Mouse (Mus musculus): ENCODE data around the gene Olfr572. TPM values are rescaled to one million over a fixed set of nuclear protein-coding genes. Genes with fewer than 3 reads are reported as not detected.

Gene Olfr572
- polyA plus RNA-seq, 1 experiment, result not detected

DNA sequence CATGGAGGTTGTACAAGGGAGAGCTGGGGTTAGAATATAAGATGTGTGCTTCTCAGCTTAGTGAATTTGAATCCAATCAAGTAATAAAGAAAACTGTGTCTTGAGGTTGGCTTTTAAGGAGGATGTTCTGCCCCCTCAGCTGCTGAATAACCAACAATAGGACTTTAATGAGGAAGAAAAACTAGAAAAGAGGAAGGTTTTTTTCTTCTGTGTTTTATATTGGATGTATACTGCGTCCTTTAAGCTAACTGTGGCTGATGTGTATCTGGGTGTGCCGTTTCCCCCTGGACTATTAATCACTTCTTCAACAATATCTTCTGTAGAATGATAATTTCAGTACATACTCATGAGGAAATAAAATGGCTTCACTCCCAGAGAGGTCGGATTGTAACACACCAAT is 2.9 kb downstream of the Olfr572 start:
- H3K27ac ChIP-seq (ENCODE audit: insufficient read depth, low read depth, low read length), result no peak overlapping the region
- TF ChIP-seq POLR2A (IDR thresholded peaks at IDR 0.05; ENCODE audit: low read depth, low read length), result no peak
- TF ChIP-seq CTCF (IDR thresholded peaks at IDR 0.05; ENCODE audit: extremely low read depth, insufficient read length, insufficient replicate concordance, low read depth, low read length), result no peak
- no peaks in the 10 kb centered on the region for H3K4me1 ChIP-seq (ENCODE audit: control insufficient read depth, insufficient read depth, insufficient read length, low read length)
- H3K36me3 ChIP-seq (ENCODE audit: control insufficient read depth, insufficient read depth, low read length), result no peaks in the 10 kb centered on the region
- 49% methylated on average over 3 of the region's 3 CpGs for WGBS
- H3K27me3 ChIP-seq (ENCODE audit: control insufficient read depth, insufficient read depth, low read length), result no peaks in the 10 kb centered on the region
- H3K4me3 ChIP-seq (ENCODE audit: low read depth, low read length), result no peak overlapping the region

DNA sequence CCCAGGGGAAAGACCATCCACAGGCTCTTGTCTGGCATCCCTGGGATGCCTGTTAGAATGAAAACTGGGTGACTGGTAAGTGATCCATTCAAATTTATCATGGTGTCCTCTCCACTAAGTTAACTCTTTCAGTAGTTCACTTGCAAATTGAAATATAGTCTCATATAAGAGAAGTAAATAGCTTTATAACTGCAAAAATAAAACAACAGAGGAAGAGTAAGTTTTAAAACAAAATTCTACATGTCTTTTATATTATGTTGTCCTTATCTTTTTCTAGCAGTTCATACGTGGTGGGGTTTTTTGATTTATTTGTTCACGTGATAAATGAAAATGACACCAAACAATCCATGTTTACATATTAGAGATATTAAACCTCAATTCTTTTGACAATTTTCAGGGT is 18.3 kb downstream of the Olfr572 start, which contains the start of gene Olfr573-ps1:
Gene Olfr573-ps1, minus strand, starts transcription at position 101 of the 400 bp plus-strand sequence.
- no peaks in the 10 kb centered on the region for H3K36me3 ChIP-seq (ENCODE audit: control insufficient read depth, insufficient read depth, low read length)
- WGBS, result 75% methylated on average over 2 of the region's 2 CpGs
- H3K4me1 ChIP-seq (ENCODE audit: control insufficient read depth, insufficient read depth, insufficient read length, low read length), result no peaks in the 10 kb centered on the region
- H3K27me3 ChIP-seq (ENCODE audit: control insufficient read depth, insufficient read depth, low read length), result no peaks in the 10 kb centered on the region
- no peak within 1 kb of the TSS for H3K27ac ChIP-seq (ENCODE audit: insufficient read depth, low read depth, low read length)
- no peak within 1 kb of the TSS for H3K4me3 ChIP-seq (ENCODE audit: low read depth, low read length)
- TF ChIP-seq POLR2A (IDR thresholded peaks at IDR 0.05; ENCODE audit: low read depth, low read length), result no peak
- TF ChIP-seq CTCF (IDR thresholded peaks at IDR 0.05; ENCODE audit: extremely low read depth, insufficient read length, insufficient replicate concordance, low read depth, low read length), result no peak

DNA sequence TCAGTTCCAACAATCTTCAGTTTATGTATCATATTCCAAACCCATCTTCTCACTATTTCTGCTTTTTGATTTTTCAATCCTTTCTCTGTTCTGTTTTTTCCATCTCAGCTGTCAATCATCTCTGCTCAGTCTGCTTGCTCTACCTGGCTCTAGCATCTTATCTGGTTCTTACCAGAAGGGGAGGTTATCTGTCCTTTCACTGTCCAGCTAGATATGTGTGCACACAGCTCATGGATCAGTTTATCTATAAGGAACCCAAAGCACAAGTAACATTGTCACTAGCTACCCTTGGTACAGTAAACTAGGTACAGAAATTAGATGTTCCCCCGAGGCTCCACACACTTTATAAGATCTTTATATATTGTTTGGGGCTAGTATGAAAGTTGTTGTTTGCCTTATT is 19.2 kb downstream of the Olfr572 start:
- Histone ChIP-seq H3K27me3 (ENCODE audit: control insufficient read depth, insufficient read depth, low read length) (no peaks in the 10 kb centered on the region), H3K27ac (ENCODE audit: insufficient read depth, low read depth, low read length) (no peak overlapping the region), H3K36me3 (ENCODE audit: control insufficient read depth, insufficient read depth, low read length) (no peaks in the 10 kb centered on the region), H3K4me1 (ENCODE audit: control insufficient read depth, insufficient read depth, insufficient read length, low read length) (no peaks in the 10 kb centered on the region), H3K4me3 (ENCODE audit: low read depth, low read length) (no peak overlapping the region)
- no peak for TF ChIP-seq POLR2A (IDR thresholded peaks at IDR 0.05; ENCODE audit: low read depth, low read length)
- TF ChIP-seq CTCF (IDR thresholded peaks at IDR 0.05; ENCODE audit: extremely low read depth, insufficient read length, insufficient replicate concordance, low read depth, low read length), result no peak
- WGBS, result 73% methylated on average over 1 of the region's 1 CpGs

- H3K27me3 ChIP-seq (ENCODE audit: control insufficient read depth, insufficient read depth, low read length), result no peaks in the 10 kb centered on the region
- no peaks in the 10 kb centered on the region for H3K4me1 ChIP-seq (ENCODE audit: control insufficient read depth, insufficient read depth, insufficient read length, low read length)
- H3K27ac ChIP-seq (ENCODE audit: insufficient read depth, low read depth, low read length), result no peak within 1 kb of the TSS
- TF ChIP-seq CTCF (IDR thresholded peaks at IDR 0.05; ENCODE audit: extremely low read depth, insufficient read length, insufficient replicate concordance, low read depth, low read length) (no peak), POLR2A (IDR thresholded peaks at IDR 0.05; ENCODE audit: low read depth, low read length) (no peak)
- 94% methylated on average over 1 of the region's 1 CpGs for WGBS
- no peaks in the 10 kb centered on the region for H3K36me3 ChIP-seq (ENCODE audit: control insufficient read depth, insufficient read depth, low read length)
- no peak within 1 kb of the TSS for H3K4me3 ChIP-seq (ENCODE audit: low read depth, low read length)
Measured at GRCm38 (mm10) chr7:102948167-102948566, 24.0 kb downstream of the Olfr572 start, which contains the start of gene Olfr574. Gene Olfr574 (plus strand): TSS chr7:102948467.

DNA sequence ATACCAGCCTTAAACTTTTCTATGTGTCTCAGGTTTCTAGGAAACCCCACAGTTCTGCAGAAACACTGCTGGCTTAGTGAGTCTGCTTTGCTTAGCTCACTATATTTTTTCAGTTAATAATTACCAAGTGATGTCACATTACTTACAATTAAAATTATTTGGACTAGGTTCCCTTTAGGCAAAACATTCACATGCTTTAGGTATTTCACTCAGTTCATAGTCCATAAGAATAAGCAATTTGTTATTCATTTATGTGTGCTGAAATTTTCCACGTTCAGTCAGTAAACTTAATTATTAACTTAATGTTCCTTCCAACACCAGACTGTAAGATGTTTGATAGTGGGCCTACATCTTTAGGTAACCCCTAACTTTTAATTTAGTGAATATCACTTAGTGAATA is 26.5 kb downstream of the Olfr572 start:
- Histone ChIP-seq H3K27ac (ENCODE audit: insufficient read depth, low read depth, low read length) (no peak overlapping the region), H3K4me1 (ENCODE audit: control insufficient read depth, insufficient read depth, insufficient read length, low read length) (no peaks in the 10 kb centered on the region), H3K4me3 (ENCODE audit: low read depth, low read length) (no peak overlapping the region), H3K36me3 (ENCODE audit: control insufficient read depth, insufficient read depth, low read length) (no peaks in the 10 kb centered on the region), H3K27me3 (ENCODE audit: control insufficient read depth, insufficient read depth, low read length) (no peaks in the 10 kb centered on the region)
- TF ChIP-seq POLR2A (IDR thresholded peaks at IDR 0.05; ENCODE audit: low read depth, low read length), result no peak
- no peak for TF ChIP-seq CTCF (IDR thresholded peaks at IDR 0.05; ENCODE audit: extremely low read depth, insufficient read length, insufficient replicate concordance, low read depth, low read length)
- WGBS, result 23% methylated on average over 1 of the region's 1 CpGs

- no peak overlapping the region for H3K4me3 ChIP-seq (ENCODE audit: low read depth, low read length)
- TF ChIP-seq CTCF (IDR thresholded peaks at IDR 0.05; ENCODE audit: extremely low read depth, insufficient read length, insufficient replicate concordance, low read depth, low read length), result no peak
- TF ChIP-seq POLR2A (IDR thresholded peaks at IDR 0.05; ENCODE audit: low read depth, low read length), result no peak
- H3K36me3 ChIP-seq (ENCODE audit: control insufficient read depth, insufficient read depth, low read length), result no peaks in the 10 kb centered on the region
- H3K4me1 ChIP-seq (ENCODE audit: control insufficient read depth, insufficient read depth, insufficient read length, low read length), result no peaks in the 10 kb centered on the region
- WGBS, result 68% methylated on average over 3 of the region's 3 CpGs
- H3K27me3 ChIP-seq (ENCODE audit: control insufficient read depth, insufficient read depth, low read length), result no peaks in the 10 kb centered on the region
- H3K27ac ChIP-seq (ENCODE audit: insufficient read depth, low read depth, low read length), result no peak overlapping the region
Measured at GRCm38 (mm10) chr7:102958137-102958536, 33.9 kb downstream of the Olfr572 start.

GRCm38 (mm10) chr7:102958593-102958992 is 34.4 kb downstream of the Olfr572 start, which contains the start of gene Olfr575:
Gene Olfr575 (minus strand): TSS chr7:102958775.
- 32% methylated on average over 1 of the region's 1 CpGs for WGBS
- H3K4me3 ChIP-seq (ENCODE audit: low read depth, low read length), result no peak within 1 kb of the TSS
- H3K36me3 ChIP-seq (ENCODE audit: control insufficient read depth, insufficient read depth, low read length), result no peaks in the 10 kb centered on the region
- TF ChIP-seq POLR2A (IDR thresholded peaks at IDR 0.05; ENCODE audit: low read depth, low read length) (no peak), CTCF (IDR thresholded peaks at IDR 0.05; ENCODE audit: extremely low read depth, insufficient read length, insufficient replicate concordance, low read depth, low read length) (no peak)
- no peak within 1 kb of the TSS for H3K27ac ChIP-seq (ENCODE audit: insufficient read depth, low read depth, low read length)
- H3K27me3 ChIP-seq (ENCODE audit: control insufficient read depth, insufficient read depth, low read length), result no peaks in the 10 kb centered on the region
- no peaks in the 10 kb centered on the region for H3K4me1 ChIP-seq (ENCODE audit: control insufficient read depth, insufficient read depth, insufficient read length, low read length)
